Mouse (Mus musculus): ENCODE measurements around the gene Kcnk18. TPM values are rescaled to one million over a fixed set of nuclear protein-coding genes. Genes with fewer than 3 reads are reported as not detected.
A peak's percentile ranks its signal among the peaks of the same experiment; 100 is the strongest.

Gene Kcnk18
- total and polyA plus RNA-seq, 2 experiments from 2014 or later = not detected

- Histone ChIP-seq H3K9me3 (replicated peaks; ENCODE audit: control insufficient read depth, low read length) (no peaks in the 10 kb centered on the region), H3K4me3 (ENCODE audit: low read depth, low read length) (peak within 1 kb of the TSS; percentile 51), H3K4me2 (ENCODE audit: low read depth, low read length) (peak within 1 kb of the TSS; percentile 69), H3K36me3 (replicated peaks; ENCODE audit: control insufficient read depth, insufficient read depth, low read length) (no peaks in the 10 kb centered on the region), H3K4me1 (ENCODE audit: control insufficient read depth, insufficient read depth) (peaks cover 5% of the 10 kb centered on the region), H3K27ac (ENCODE audit: low read depth) (no peak within 1 kb of the TSS), H3K27me3 (ENCODE audit: control insufficient read depth, insufficient read depth, low read length) (peaks cover 31% of the 10 kb centered on the region), H3K9ac (replicated peaks; ENCODE audit: low read depth, low read length) (no peak within 1 kb of the TSS; the same call in 1 of the 2 replicates)
- under 1% methylated on average over 55 of the region's 55 CpGs for WGBS
- no peak for TF ChIP-seq EP300 (IDR thresholded peaks at IDR 0.05; ENCODE audit: low read depth)
- TF ChIP-seq CTCF (IDR thresholded peaks at IDR 0.05; ENCODE audit: low read depth) = no peak
- ATAC-seq (ENCODE audit: insufficient read depth, low read depth) = peak; percentile 33; the same call in 1 of the 2 replicates
- DNase-seq (ENCODE audit: low spot score) = no peak
These were observed 41.9 kb downstream of the Kcnk18 start, which contains the start of gene Slc18a2 for GRCm38 (mm10) chr19:59260718-59261442. Gene Slc18a2, plus strand, starts transcription at chr19:59260896.

GRCm38 (mm10) chr19:59261604-59262003 is 42.6 kb downstream of the Kcnk18 start:
- no peak overlapping the region for H3K27ac ChIP-seq (ENCODE audit: low read depth)
- no peaks in the 10 kb centered on the region for H3K36me3 ChIP-seq (replicated peaks; ENCODE audit: control insufficient read depth, insufficient read depth, low read length)
- ATAC-seq (ENCODE audit: insufficient read depth, low read depth) (no peak), DNase-seq (ENCODE audit: low spot score) (no peak)
- 39% methylated on average over 7 of the region's 7 CpGs for WGBS
- H3K4me3 ChIP-seq (ENCODE audit: low read depth, low read length) = peak overlapping the region; percentile 51
- H3K4me1 ChIP-seq (ENCODE audit: control insufficient read depth, insufficient read depth) = peaks cover 5% of the 10 kb centered on the region
- TF ChIP-seq EP300 (IDR thresholded peaks at IDR 0.05; ENCODE audit: low read depth) (no peak), CTCF (IDR thresholded peaks at IDR 0.05; ENCODE audit: low read depth) (no peak)
- no peak overlapping the region for H3K9ac ChIP-seq (replicated peaks; ENCODE audit: low read depth, low read length)
- no peaks in the 10 kb centered on the region for H3K9me3 ChIP-seq (replicated peaks; ENCODE audit: control insufficient read depth, low read length)
- H3K4me2 ChIP-seq (ENCODE audit: low read depth, low read length) = peak overlapping the region; percentile 69
- peaks cover 31% of the 10 kb centered on the region for H3K27me3 ChIP-seq (ENCODE audit: control insufficient read depth, insufficient read depth, low read length)

GRCm38 (mm10) chr19:59263171-59263570 is 44.2 kb downstream of the Kcnk18 start:
- WGBS = 82% methylated on average over 9 of the region's 9 CpGs

GRCm38 (mm10) chr19:59264838-59265532 is 46.0 kb downstream of the Kcnk18 start:
- no peak for TF ChIP-seq CTCF (IDR thresholded peaks at IDR 0.05; ENCODE audit: low read depth)
- TF ChIP-seq EP300 (IDR thresholded peaks at IDR 0.05; ENCODE audit: low read depth) = no peak
- H3K9ac ChIP-seq (replicated peaks; ENCODE audit: low read depth, low read length) = no peak overlapping the region
- no peak overlapping the region for H3K27ac ChIP-seq (ENCODE audit: low read depth)
- H3K36me3 ChIP-seq (replicated peaks; ENCODE audit: control insufficient read depth, insufficient read depth, low read length) = no peaks in the 10 kb centered on the region
- WGBS = 83% methylated on average over 9 of the region's 9 CpGs
- no peak overlapping the region for H3K4me2 ChIP-seq (ENCODE audit: low read depth, low read length)
- H3K4me3 ChIP-seq (ENCODE audit: low read depth, low read length) = no peak overlapping the region
- ATAC-seq (ENCODE audit: insufficient read depth, low read depth) (no peak), DNase-seq (ENCODE audit: low spot score) (no peak)
- peaks cover 5% of the 10 kb centered on the region for H3K4me1 ChIP-seq (ENCODE audit: control insufficient read depth, insufficient read depth)
- peaks cover 27% of the 10 kb centered on the region for H3K27me3 ChIP-seq (ENCODE audit: control insufficient read depth, insufficient read depth, low read length)
- no peaks in the 10 kb centered on the region for H3K9me3 ChIP-seq (replicated peaks; ENCODE audit: control insufficient read depth, low read length)

More at GRCm38 (mm10) chr19:59263171-59263570, 44.2 kb downstream of the Kcnk18 start:
- Histone ChIP-seq H3K9me3 (replicated peaks; ENCODE audit: control insufficient read depth, low read length) (no peaks in the 10 kb centered on the region), H3K4me1 (ENCODE audit: control insufficient read depth, insufficient read depth) (peaks cover 5% of the 10 kb centered on the region), H3K4me2 (ENCODE audit: low read depth, low read length) (no peak overlapping the region), H3K9ac (replicated peaks; ENCODE audit: low read depth, low read length) (no peak overlapping the region), H3K4me3 (ENCODE audit: low read depth, low read length) (no peak overlapping the region), H3K27ac (ENCODE audit: low read depth) (no peak overlapping the region), H3K27me3 (ENCODE audit: control insufficient read depth, insufficient read depth, low read length) (peaks cover 31% of the 10 kb centered on the region), H3K36me3 (replicated peaks; ENCODE audit: control insufficient read depth, insufficient read depth, low read length) (no peaks in the 10 kb centered on the region)
- TF ChIP-seq EP300 (IDR thresholded peaks at IDR 0.05; ENCODE audit: low read depth) (no peak), CTCF (IDR thresholded peaks at IDR 0.05; ENCODE audit: low read depth) (no peak)
- ATAC-seq (ENCODE audit: insufficient read depth, low read depth) (no peak), DNase-seq (ENCODE audit: low spot score) (no peak)

- Histone ChIP-seq H3K4me2 (ENCODE audit: low read depth, low read length) (no peak overlapping the region), H3K27ac (ENCODE audit: low read depth) (no peak overlapping the region), H3K4me1 (ENCODE audit: control insufficient read depth, insufficient read depth) (peaks cover under 1% of the 10 kb centered on the region; the same call in 1 of the 2 replicates), H3K9ac (replicated peaks; ENCODE audit: low read depth, low read length) (no peak overlapping the region), H3K4me3 (ENCODE audit: low read depth, low read length) (no peak overlapping the region), H3K27me3 (ENCODE audit: control insufficient read depth, insufficient read depth, low read length) (peaks cover 19% of the 10 kb centered on the region), H3K36me3 (replicated peaks; ENCODE audit: control insufficient read depth, insufficient read depth, low read length) (no peaks in the 10 kb centered on the region), H3K9me3 (replicated peaks; ENCODE audit: control insufficient read depth, low read length) (no peaks in the 10 kb centered on the region)
- 74% methylated on average over 6 of the region's 6 CpGs for WGBS
- ATAC-seq (ENCODE audit: insufficient read depth, low read depth) (no peak), DNase-seq (ENCODE audit: low spot score) (no peak)
- TF ChIP-seq CTCF (IDR thresholded peaks at IDR 0.05; ENCODE audit: low read depth) (no peak), EP300 (IDR thresholded peaks at IDR 0.05; ENCODE audit: low read depth) (no peak)
These were observed 46.9 kb downstream of the Kcnk18 start for GRCm38 (mm10) chr19:59265907-59266306.
